29 mouse cellular contexts compared by ENCODE assay signal in the genomic region with DNA sequence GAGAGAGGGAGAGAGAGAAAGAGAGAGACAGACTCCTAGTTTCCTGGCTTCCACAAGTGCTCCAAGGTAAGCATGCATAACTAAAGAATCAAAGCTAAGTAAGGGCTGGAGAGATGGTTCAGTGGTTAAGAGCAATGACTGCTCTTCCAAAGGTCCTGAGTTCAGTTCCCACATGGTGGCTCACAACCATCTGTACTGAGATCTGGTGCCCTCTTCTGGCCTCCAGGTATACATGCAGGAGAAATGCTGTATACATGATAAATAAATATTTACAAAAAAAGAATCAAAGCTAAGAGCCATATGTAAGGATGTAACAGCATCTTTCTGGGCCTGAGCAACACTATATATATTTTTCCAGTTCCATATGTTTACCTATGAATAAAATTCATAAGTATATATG. TPM values are rescaled to one million over a fixed set of nuclear protein-coding genes. Genes with fewer than 3 reads are reported as not detected.
A peak's percentile ranks its signal among the peaks of the same experiment; 100 is the strongest.
DNase-seq lines count a peak whose midpoint lies in the region; ATAC-seq and TF ChIP-seq lines count a peak whose summit lies in the region.
"Had no signal": no experiment of that assay in that cellular context is flagged by ENCODE, and none has a peak within 500 bp of the region (broad histone marks: within the 10 kb centered on the region; RNA-seq: fewer than 3 reads in every experiment).

No protein-coding gene starts in this region.

- H3K79me2 ChIP-seq in MEL (ENCODE audit: control insufficient read depth, insufficient read depth, low read length, poor library complexity) = no peaks in the 10 kb centered on the region

- H3K9ac ChIP-seq in lung, postnatal 0 days (replicated peaks; ENCODE audit: low read depth) = no peak overlapping the region
- no peak overlapping the region for H3K9ac ChIP-seq in MEL (ENCODE audit: control insufficient read depth, low read depth, low read length, poor library complexity, severe bottlenecking)
- H3K9ac ChIP-seq: heart, embryonic 12.5 days; limb, embryonic 15.5 days; neural tube, embryonic 15.5 days had no signal

- no peaks in the 10 kb centered on the region for H3K36me3 ChIP-seq in kidney, adult 2 months (ENCODE audit: control insufficient read depth, insufficient read depth, low read length)
- no peaks in the 10 kb centered on the region for H3K36me3 ChIP-seq in lung, postnatal 0 days (ENCODE audit: insufficient read depth, low read length)
- peaks cover 0 to 26% of the 10 kb centered on the region in 2 experiments; a peak in 2 of 4 replicates for H3K36me3 ChIP-seq in MEL (ENCODE audit: control insufficient read depth in 1 of 2, insufficient read depth in 2 of 2, low read length in 2 of 2)
- no peaks in the 10 kb centered on the region for H3K36me3 ChIP-seq in midbrain, embryonic 10.5 days
- H3K36me3 ChIP-seq: heart, embryonic 12.5 days; limb, embryonic 15.5 days; neural tube, embryonic 15.5 days had no signal

- TF ChIP-seq RAD21 in MEL (IDR thresholded peaks at IDR 0.05; ENCODE audit: low read depth, low read length) = peak; percentile 61

- peak; percentile 14; the same call in 1 of the 2 replicates for TF ChIP-seq CTCF in kidney, adult 2 months (conservative IDR thresholded peaks at IDR 0.05; ENCODE audit: insufficient read depth, insufficient read length, low read depth, low read length)
- peak; percentile 14; the same call in 1 of the 2 replicates for TF ChIP-seq CTCF in lung, postnatal 0 days (IDR thresholded peaks at IDR 0.05)
- TF ChIP-seq CTCF in MEL (IDR thresholded peaks at IDR 0.05 in 2 of 3, conservative IDR thresholded peaks at IDR 0.05 in 1 of 3; ENCODE audit: control insufficient read depth in 1 of 3, insufficient read depth in 1 of 3, low read depth in 2 of 3, low read length in 3 of 3, poor library complexity in 1 of 3, severe bottlenecking in 1 of 3) = peak; percentile 50 to 64 (median 55)

- H3K4me3 ChIP-seq in kidney, adult 2 months (ENCODE audit: insufficient read depth, low read depth, low read length) = no peak overlapping the region
- H3K4me3 ChIP-seq in lung, postnatal 0 days (ENCODE audit: low read depth, low read length) = no peak overlapping the region
- no peak overlapping the region for H3K4me3 ChIP-seq in MEL (ENCODE audit: control insufficient read depth in 1 of 2, insufficient read depth in 1 of 2, low read depth in 2 of 2, low read length in 2 of 2)
- H3K4me3 ChIP-seq in midbrain, embryonic 10.5 days = no peak overlapping the region
- H3K4me3 ChIP-seq: heart, embryonic 12.5 days; limb, embryonic 15.5 days; neural tube, embryonic 15.5 days had no signal

- no peak for TF ChIP-seq EP300 in lung, postnatal 0 days (IDR thresholded peaks at IDR 0.05)
- no peak for TF ChIP-seq EP300 in MEL (IDR thresholded peaks at IDR 0.05; ENCODE audit: low read depth in 1 of 2, low read length in 2 of 2)

- H3K27ac ChIP-seq in kidney, adult 2 months (ENCODE audit: insufficient read depth, low read depth, low read length) = no peak overlapping the region
- no peak overlapping the region for H3K27ac ChIP-seq in lung, postnatal 0 days (ENCODE audit: low read length)
- no peak overlapping the region for H3K27ac ChIP-seq in MEL (ENCODE audit: control insufficient read depth, low read depth, low read length)
- no peak overlapping the region for H3K27ac ChIP-seq in midbrain, embryonic 10.5 days (replicated peaks)
- H3K27ac ChIP-seq: limb, embryonic 15.5 days; neural tube, embryonic 15.5 days had no signal

- no peaks in the 10 kb centered on the region for H3K9me3 ChIP-seq in lung, postnatal 0 days (ENCODE audit: low read length)
- no peaks in the 10 kb centered on the region for H3K9me3 ChIP-seq in MEL (replicated peaks; ENCODE audit: insufficient read depth, low read length)
- H3K9me3 ChIP-seq in midbrain, embryonic 10.5 days (replicated peaks) = no peaks in the 10 kb centered on the region
- H3K9me3 ChIP-seq: limb, embryonic 15.5 days; neural tube, embryonic 15.5 days had no signal

- 0 out of 2 replicates have a peak, but pooled peaks cover 2% of the 10 kb centered on the region for H3K4me1 ChIP-seq in kidney, adult 2 months (ENCODE audit: control insufficient read depth, insufficient read depth, low read length)
- no peaks in the 10 kb centered on the region for H3K4me1 ChIP-seq in lung, postnatal 0 days (ENCODE audit: insufficient read depth, low read depth, low read length)
- peaks cover 9 to 29% of the 10 kb centered on the region in 2 experiments for H3K4me1 ChIP-seq in MEL (ENCODE audit: control insufficient read depth in 1 of 2, insufficient read depth in 2 of 2, low read length in 2 of 2)
- no peaks in the 10 kb centered on the region for H3K4me1 ChIP-seq in midbrain, embryonic 10.5 days
- H3K4me1 ChIP-seq: heart, embryonic 12.5 days; limb, embryonic 15.5 days; neural tube, embryonic 15.5 days had no signal

- no peak overlapping the region for H3K4me2 ChIP-seq in lung, postnatal 0 days (replicated peaks; ENCODE audit: low read depth, low read length)
- H3K4me2 ChIP-seq: heart, embryonic 12.5 days; limb, embryonic 15.5 days; midbrain, embryonic 11.5 days; neural tube, embryonic 15.5 days had no signal

- TF ChIP-seq POLR2A in kidney, adult 2 months (IDR thresholded peaks at IDR 0.05; ENCODE audit: low read depth, low read length) = no peak
- TF ChIP-seq POLR2A in MEL (IDR thresholded peaks at IDR 0.05; ENCODE audit: control insufficient read depth in 1 of 2, insufficient read depth in 1 of 2, low read depth in 1 of 2, low read length in 2 of 2, poor library complexity in 1 of 2) = no peak

- ATAC-seq in lung, postnatal 0 days = no peak
- ATAC-seq: forebrain, embryonic 14.5 days had no signal

- no peaks in the 10 kb centered on the region for H3K27me3 ChIP-seq in kidney, adult 2 months (replicated peaks; ENCODE audit: control insufficient read depth, insufficient read depth, low read length)
- H3K27me3 ChIP-seq in lung, postnatal 0 days (replicated peaks; ENCODE audit: insufficient read depth, low read length) = no peaks in the 10 kb centered on the region
- no peaks in the 10 kb centered on the region for H3K27me3 ChIP-seq in MEL (ENCODE audit: control insufficient read depth in 1 of 2, insufficient read depth in 2 of 2, low read length in 2 of 2)
- H3K27me3 ChIP-seq in midbrain, embryonic 10.5 days (ENCODE audit: low read depth, poor library complexity, severe bottlenecking) = no peaks in the 10 kb centered on the region
- H3K27me3 ChIP-seq: heart, embryonic 12.5 days; limb, embryonic 15.5 days; neural tube, embryonic 15.5 days had no signal

- DNase-seq in kidney, adult 2 months = no peak
- no peak for DNase-seq in kidney, adult 18-20 months
- DNase-seq in lung, postnatal 0 days (ENCODE audit: low spot score) = no peak
- DNase-seq in lung, adult 18-20 months = no peak
- peak; percentile 51 for DNase-seq in MEL (ENCODE audit: low read depth, low spot score)
- no peak for DNase-seq in right cerebral cortex, postnatal 36 days (ENCODE audit: low spot score in 2 of 2)
- no peak for DNase-seq in midbrain, embryonic 10.5 days (ENCODE audit: low spot score)
- DNase-seq: adrenal gland, postnatal 36 days; cerebellum, adult 9-10 months; gastrocnemius, postnatal 14 days; heart, adult 11 months; heart, postnatal 10 days; kidney, adult 9 months; kidney, postnatal 25 days; left cerebral cortex, postnatal 4 days; lung, adult 2 months; lung, postnatal 36 days; thymus, adult 2 months; thymus, postnatal 4 days had no signal

TF ChIP-seq in MEL, 35 proteins besides CTCF, POLR2A, EP300 and RAD21:
- TF ChIP-seq MYB (IDR thresholded peaks at IDR 0.05; ENCODE audit: low read depth, low read length) (no peak), SMC3 (IDR thresholded peaks at IDR 0.05; ENCODE audit: low read depth, low read length) (peak; percentile 64), HCFC1 (IDR thresholded peaks at IDR 0.05; ENCODE audit: low read depth, low read length) (no peak), ETS1 (IDR thresholded peaks at IDR 0.05; ENCODE audit: low read depth, low read length) (no peak), NELFE (IDR thresholded peaks at IDR 0.05; ENCODE audit: low read depth, low read length) (no peak), ZC3H11A (IDR thresholded peaks at IDR 0.05; ENCODE audit: low read depth, low read length) (peak; percentile 63), TAL1 (IDR thresholded peaks at IDR 0.05; ENCODE audit: low read length) (no peak), MYC (IDR thresholded peaks at IDR 0.05; ENCODE audit: low read depth, low read length) (0 out of 2 replicates have a peak, but pooled peaks have one; percentile 42), SIN3A (IDR thresholded peaks at IDR 0.05; ENCODE audit: low read length) (no peak), TBP (IDR thresholded peaks at IDR 0.05; ENCODE audit: low read depth, low read length) (peak; percentile 57; the same call in 1 of the 2 replicates)
TF ChIP-seq in MEL: peak in this region for 4.

RNA-seq across cellular contexts. Expression of a gene that starts 28.8 kb away (rescaled TPM):
- not detected in 2 replicates for polyA plus RNA-seq in kidney, adult 2 months (2012; rRNA removed)
- polyA plus RNA-seq in lung, postnatal 0 days (2015; fragmentation: Nextera tagmentation; extraction: Ambion mirVana) = 0.06 TPM in 1 of 2 replicates, not detected in the other
- total RNA-seq in MEL (2012; rRNA removed) = not detected in 2 replicates
- polyA plus RNA-seq in MEL (2012; ENCODE audit: insufficient read depth in 1 of 2, insufficient read length in 2 of 2, low read depth in 1 of 2, low replicate concordance in 2 of 2, missing spikeins in 1 of 2) = not detected
- polyA plus RNA-seq in midbrain, embryonic 10.5 days (2016; fragmentation: Nextera tagmentation; extraction: Ambion mirVana) = not detected in 2 replicates
- total RNA-seq: adrenal gland, postnatal 36 days; gastrocnemius, postnatal 14 days; heart, postnatal 10 days; layer of hippocampus, postnatal 10 days; left cerebral cortex, adult 8-10 months; left cerebral cortex, postnatal 4 days had no signal
- polyA plus RNA-seq: embryonic facial prominence, embryonic 14.5 days; forebrain, embryonic 14.5 days; heart, embryonic 12.5 days; hindbrain, embryonic 11.5 days; limb, embryonic 15.5 days; midbrain, embryonic 11.5 days; neural tube, embryonic 15.5 days; stomach, embryonic 16.5 days had no signal

RNA-seq across cellular contexts. Expression of a gene that starts 40.5 kb away (rescaled TPM):
- polyA plus RNA-seq in kidney, adult 2 months (2012; rRNA removed) = not detected in 2 replicates
- polyA plus RNA-seq in lung, postnatal 0 days (2015; fragmentation: Nextera tagmentation; extraction: Ambion mirVana) = not detected in 2 replicates
- not detected in 2 replicates for total RNA-seq in MEL (2012; rRNA removed)
- polyA plus RNA-seq in MEL (2012; ENCODE audit: insufficient read depth in 1 of 2, insufficient read length in 2 of 2, low read depth in 1 of 2, low replicate concordance in 2 of 2, missing spikeins in 1 of 2) = not detected
- polyA plus RNA-seq in midbrain, embryonic 10.5 days (2016; fragmentation: Nextera tagmentation; extraction: Ambion mirVana) = not detected in 2 replicates
- total RNA-seq: adrenal gland, postnatal 36 days; gastrocnemius, postnatal 14 days; heart, postnatal 10 days; layer of hippocampus, postnatal 10 days; left cerebral cortex, postnatal 4 days had no signal
- polyA plus RNA-seq: embryonic facial prominence, embryonic 14.5 days; forebrain, embryonic 14.5 days; heart, embryonic 12.5 days; hindbrain, embryonic 11.5 days; limb, embryonic 15.5 days; lung, adult 2 months; midbrain, embryonic 11.5 days; neural tube, embryonic 15.5 days had no signal
